Mouse (Mus musculus): ENCODE data around the gene Prmt3. TPM values are rescaled to one million over a fixed set of nuclear protein-coding genes. Genes with fewer than 3 reads are reported as not detected.

Prmt3 gene
- total and polyA plus RNA-seq, 2 experiments from 2014 or later, result 42.3 to 60.6 TPM

DNA sequence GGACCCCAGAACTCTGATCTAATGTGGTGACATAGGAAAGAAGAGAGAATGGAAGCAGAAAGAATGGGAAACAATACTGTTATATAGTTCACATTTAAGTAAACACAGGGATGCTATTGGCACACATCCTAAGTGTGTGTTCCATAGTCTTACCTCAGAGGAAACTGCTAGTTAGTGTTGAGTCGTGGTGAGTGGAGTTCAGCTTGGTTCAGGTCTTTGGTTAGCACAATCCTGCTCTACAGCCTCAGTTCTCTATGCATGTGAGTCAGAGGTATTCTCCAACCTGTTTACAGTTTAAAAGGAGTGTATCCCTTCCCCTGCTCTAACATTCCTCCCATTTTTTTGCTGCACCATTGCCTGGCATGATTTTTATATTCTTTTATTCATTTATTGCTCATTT lies 19.0 kb downstream of the Prmt3 start:
- Histone ChIP-seq H3K4me2 (ENCODE audit: low read depth) (no peak overlapping the region), H3K4me1 (ENCODE audit: insufficient read depth) (no peaks in the 10 kb centered on the region), H3K9me3 (ENCODE audit: low read length) (no peaks in the 10 kb centered on the region), H3K27ac (ENCODE audit: low read depth, low read length) (no peak overlapping the region), H3K36me3 (ENCODE audit: insufficient read depth) (peaks cover 45% of the 10 kb centered on the region), H3K27me3 (ENCODE audit: insufficient read depth, low read length) (no peaks in the 10 kb centered on the region), H3K9ac (no peak overlapping the region), H3K4me3 (ENCODE audit: low read depth, low read length) (no peak overlapping the region)
- DNase-seq (no peak), ATAC-seq (no peak)
- TF ChIP-seq CTCF (IDR thresholded peaks at IDR 0.05; ENCODE audit: low read depth), result no peak
- WGBS, result 75% methylated on average over 1 of the region's 1 CpGs

DNA sequence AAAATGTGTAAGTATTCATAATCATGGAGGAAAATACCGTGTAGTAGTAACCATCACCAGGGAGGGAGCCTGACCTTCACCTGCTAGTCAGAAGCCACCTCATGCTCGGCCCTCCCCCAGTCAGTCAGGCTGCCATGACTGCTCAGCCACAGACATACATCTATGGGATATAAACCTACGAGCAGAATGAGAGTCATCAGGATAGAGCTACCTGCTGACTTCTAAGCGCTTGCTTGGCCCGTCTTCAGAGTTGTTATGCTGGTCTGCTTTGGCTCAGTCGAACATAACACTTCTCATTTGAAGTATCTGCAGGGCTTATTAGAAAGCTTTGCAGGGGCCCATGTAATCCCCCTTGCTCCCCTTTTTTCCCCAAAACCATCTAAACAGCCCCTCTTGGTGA lies 25.4 kb downstream of the Prmt3 start:
- Histone ChIP-seq H3K4me3 (ENCODE audit: low read depth, low read length) (no peak overlapping the region), H3K27me3 (ENCODE audit: insufficient read depth, low read length) (no peaks in the 10 kb centered on the region), H3K36me3 (ENCODE audit: insufficient read depth) (peaks cover 35% of the 10 kb centered on the region; the same call in 1 of the 2 replicates), H3K9me3 (ENCODE audit: low read length) (no peaks in the 10 kb centered on the region), H3K27ac (ENCODE audit: low read depth, low read length) (no peak overlapping the region), H3K4me1 (ENCODE audit: insufficient read depth) (no peaks in the 10 kb centered on the region), H3K4me2 (ENCODE audit: low read depth) (no peak overlapping the region), H3K9ac (no peak overlapping the region)
- no peak for TF ChIP-seq CTCF (IDR thresholded peaks at IDR 0.05; ENCODE audit: low read depth)
- ATAC-seq (no peak), DNase-seq (no peak)
- WGBS, result 88% methylated on average over 6 of the region's 6 CpGs

DNA sequence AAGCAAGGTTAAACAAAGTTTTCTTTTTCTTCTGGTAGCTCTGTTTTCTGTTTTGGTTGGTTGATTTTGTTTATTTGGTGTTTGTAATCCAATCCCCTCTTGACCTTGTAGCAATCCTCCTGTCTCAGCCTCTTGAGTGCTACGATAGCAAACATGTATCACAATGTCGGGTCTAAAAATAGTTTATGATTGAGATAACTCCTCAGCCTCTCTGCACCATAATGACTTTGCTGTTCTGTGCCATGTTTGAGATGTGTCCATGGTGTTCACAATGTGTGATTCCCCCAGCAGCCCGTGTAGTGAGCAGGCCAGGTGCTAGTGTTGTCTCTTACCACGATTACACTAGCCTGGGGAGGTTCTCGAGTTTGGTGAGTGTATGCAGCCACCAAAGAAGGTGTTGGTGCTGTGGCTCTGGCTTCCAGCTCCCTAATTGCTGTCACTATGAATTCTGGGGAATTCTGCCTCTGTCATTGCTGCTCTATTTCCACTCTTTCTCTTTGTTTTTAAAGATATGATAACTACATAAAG lies 26.6 kb downstream of the Prmt3 start:
- DNase-seq (no peak), ATAC-seq (peak; percentile 62)
- H3K4me1 ChIP-seq (ENCODE audit: insufficient read depth), result no peaks in the 10 kb centered on the region
- H3K4me2 ChIP-seq (ENCODE audit: low read depth), result no peak overlapping the region
- no peak for TF ChIP-seq CTCF (IDR thresholded peaks at IDR 0.05; ENCODE audit: low read depth)
- H3K4me3 ChIP-seq (ENCODE audit: low read depth, low read length), result no peak overlapping the region
- peaks cover 36% of the 10 kb centered on the region; the same call in 1 of the 2 replicates for H3K36me3 ChIP-seq (ENCODE audit: insufficient read depth)
- H3K9ac ChIP-seq, result no peak overlapping the region
- 68% methylated on average over 5 of the region's 5 CpGs for WGBS
- peak overlapping the region; percentile 51; the same call in 1 of the 2 replicates for H3K27ac ChIP-seq (ENCODE audit: low read depth, low read length)
- no peaks in the 10 kb centered on the region for H3K9me3 ChIP-seq (ENCODE audit: low read length)
- H3K27me3 ChIP-seq (ENCODE audit: insufficient read depth, low read length), result no peaks in the 10 kb centered on the region

DNA sequence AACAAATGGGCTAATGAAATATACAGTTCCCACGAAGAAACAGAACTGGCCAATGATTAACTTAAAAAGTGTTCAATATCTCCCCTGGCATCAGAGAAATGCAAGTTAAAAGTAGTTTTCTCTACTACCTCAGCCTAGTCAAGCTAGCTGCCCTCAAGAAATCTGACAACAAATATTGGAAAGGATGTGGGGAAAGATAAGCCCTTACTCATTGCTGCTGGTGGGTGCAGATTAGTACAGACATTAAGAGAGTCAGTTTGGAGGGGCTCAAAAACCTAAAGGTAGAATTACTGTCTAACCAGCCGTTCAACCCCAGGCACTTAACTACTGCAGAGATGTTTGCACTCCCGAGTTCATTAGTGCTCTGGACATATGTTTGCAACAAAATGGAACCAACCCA lies 27.5 kb downstream of the Prmt3 start:
- Histone ChIP-seq H3K36me3 (ENCODE audit: insufficient read depth) (peaks cover 30% of the 10 kb centered on the region; the same call in 1 of the 2 replicates), H3K4me2 (ENCODE audit: low read depth) (no peak overlapping the region), H3K27me3 (ENCODE audit: insufficient read depth, low read length) (no peaks in the 10 kb centered on the region), H3K9ac (no peak overlapping the region), H3K9me3 (ENCODE audit: low read length) (no peaks in the 10 kb centered on the region), H3K27ac (ENCODE audit: low read depth, low read length) (no peak overlapping the region), H3K4me1 (ENCODE audit: insufficient read depth) (no peaks in the 10 kb centered on the region), H3K4me3 (ENCODE audit: low read depth, low read length) (no peak overlapping the region)
- no peak for ATAC-seq
- 70% methylated on average over 3 of the region's 3 CpGs for WGBS
- no peak for DNase-seq
- no peak for TF ChIP-seq CTCF (IDR thresholded peaks at IDR 0.05; ENCODE audit: low read depth)

DNA sequence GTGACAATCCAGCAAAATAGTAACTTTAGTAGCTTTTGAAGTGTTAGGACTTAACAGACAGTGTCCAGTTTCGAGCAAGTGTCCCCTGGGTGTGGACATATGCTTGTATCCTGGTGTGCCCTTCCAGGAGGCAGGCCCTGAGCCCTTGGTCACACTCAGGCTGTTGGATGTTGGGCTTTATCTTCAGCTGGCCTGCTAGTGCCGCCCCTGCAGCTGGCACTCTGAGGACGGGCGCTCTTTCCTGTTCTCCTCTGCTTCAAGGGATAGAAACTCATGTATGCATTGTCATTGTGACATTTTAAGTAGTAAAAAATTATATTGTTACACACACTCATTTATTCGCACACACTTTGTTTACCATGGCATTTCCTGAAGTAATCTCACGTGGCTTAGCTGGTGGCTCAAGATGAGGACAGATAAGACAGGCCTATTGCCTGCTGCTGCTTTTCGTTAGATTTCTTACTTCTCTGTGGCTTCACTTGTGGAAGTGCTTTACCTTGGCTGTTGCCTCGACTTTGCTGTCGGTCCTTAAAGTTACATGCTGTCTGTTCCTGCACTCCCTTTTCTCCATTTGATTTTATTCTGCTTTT lies 29.0 kb downstream of the Prmt3 start:
- H3K4me1 ChIP-seq (ENCODE audit: insufficient read depth), result no peaks in the 10 kb centered on the region
- no peak overlapping the region for H3K4me3 ChIP-seq (ENCODE audit: low read depth, low read length)
- no peaks in the 10 kb centered on the region for H3K9me3 ChIP-seq (ENCODE audit: low read length)
- no peak overlapping the region for H3K27ac ChIP-seq (ENCODE audit: low read depth, low read length)
- H3K9ac ChIP-seq, result no peak overlapping the region
- H3K27me3 ChIP-seq (ENCODE audit: insufficient read depth, low read length), result no peaks in the 10 kb centered on the region
- 89% methylated on average over 9 of the region's 9 CpGs for WGBS
- H3K36me3 ChIP-seq (ENCODE audit: insufficient read depth), result peaks cover 18% of the 10 kb centered on the region; the same call in 1 of the 2 replicates
- DNase-seq (no peak), ATAC-seq (no peak)
- no peak overlapping the region for H3K4me2 ChIP-seq (ENCODE audit: low read depth)
- no peak for TF ChIP-seq CTCF (IDR thresholded peaks at IDR 0.05; ENCODE audit: low read depth)

DNA sequence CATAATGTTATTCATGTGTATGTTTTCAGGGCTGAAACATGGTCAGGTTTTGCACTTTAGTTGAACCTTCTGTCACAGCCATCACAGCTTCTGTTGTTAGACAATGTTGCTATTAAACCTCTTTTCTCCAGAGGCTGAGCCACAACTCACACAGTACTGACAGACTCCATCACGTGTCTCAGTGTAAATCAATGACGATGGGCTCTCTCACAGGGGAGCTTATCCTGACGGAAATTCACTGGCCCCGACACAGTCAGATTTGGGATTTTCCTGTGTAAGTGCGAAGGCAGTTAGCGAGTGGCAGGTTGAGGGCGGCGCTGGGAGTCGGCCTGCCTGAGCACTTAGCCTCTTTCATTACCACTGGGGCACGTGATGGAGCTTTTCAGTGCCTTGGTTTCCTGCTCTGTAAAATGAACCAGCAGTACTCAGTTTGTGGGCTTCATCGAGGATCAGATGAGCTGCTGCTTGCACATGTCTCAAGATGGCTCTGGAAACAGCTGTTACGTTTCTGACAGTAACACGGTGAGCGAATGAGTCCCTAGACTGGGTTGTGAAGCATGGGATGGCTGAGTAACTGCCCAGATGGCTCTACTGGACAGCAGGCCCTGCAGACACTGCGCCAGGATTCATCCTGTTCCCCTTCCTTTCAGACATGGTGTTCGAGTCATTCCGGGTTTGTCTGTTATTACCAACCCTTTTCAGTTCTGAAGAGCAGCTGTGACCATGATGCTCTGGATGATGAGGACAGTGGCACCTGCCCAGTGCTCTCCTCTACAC lies 29.9 kb downstream of the Prmt3 start:
- H3K27me3 ChIP-seq (ENCODE audit: insufficient read depth, low read length), result no peaks in the 10 kb centered on the region
- DNase-seq (no peak), ATAC-seq (no peak)
- 86% methylated on average over 17 of the region's 17 CpGs for WGBS
- no peak overlapping the region for H3K4me2 ChIP-seq (ENCODE audit: low read depth)
- no peak overlapping the region for H3K4me3 ChIP-seq (ENCODE audit: low read depth, low read length)
- H3K9ac ChIP-seq, result no peak overlapping the region
- no peak overlapping the region for H3K27ac ChIP-seq (ENCODE audit: low read depth, low read length)
- no peak for TF ChIP-seq CTCF (IDR thresholded peaks at IDR 0.05; ENCODE audit: low read depth)
- no peaks in the 10 kb centered on the region for H3K9me3 ChIP-seq (ENCODE audit: low read length)
- H3K36me3 ChIP-seq (ENCODE audit: insufficient read depth), result peaks cover 18% of the 10 kb centered on the region; the same call in 1 of the 2 replicates
- H3K4me1 ChIP-seq (ENCODE audit: insufficient read depth), result no peaks in the 10 kb centered on the region

DNA sequence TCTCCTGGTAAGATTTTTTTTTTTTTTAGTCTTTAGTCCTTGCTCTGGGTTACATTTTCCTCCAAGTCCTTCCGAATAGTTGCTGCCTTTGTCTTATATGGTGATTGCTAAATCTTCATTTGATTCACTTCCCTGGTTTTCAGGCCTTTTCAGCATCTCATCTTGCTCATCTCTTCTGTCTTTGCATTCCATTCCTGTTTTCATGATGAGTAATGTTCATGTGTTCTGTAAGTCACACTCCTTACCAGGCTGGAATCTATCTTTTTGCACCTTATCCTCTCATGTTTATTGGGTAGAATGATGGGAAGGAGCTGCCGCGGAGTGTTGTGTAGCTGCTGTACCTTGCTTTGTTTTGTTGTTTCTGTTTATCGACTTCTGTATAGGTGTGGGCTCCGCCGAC lies 31.0 kb downstream of the Prmt3 start:
- peaks cover 18% of the 10 kb centered on the region; the same call in 1 of the 2 replicates for H3K36me3 ChIP-seq (ENCODE audit: insufficient read depth)
- no peak overlapping the region for H3K9ac ChIP-seq
- TF ChIP-seq CTCF (IDR thresholded peaks at IDR 0.05; ENCODE audit: low read depth), result no peak
- 90% methylated on average over 6 of the region's 6 CpGs for WGBS
- no peak overlapping the region for H3K27ac ChIP-seq (ENCODE audit: low read depth, low read length)
- no peak for ATAC-seq
- H3K4me3 ChIP-seq (ENCODE audit: low read depth, low read length), result no peak overlapping the region
- no peaks in the 10 kb centered on the region for H3K27me3 ChIP-seq (ENCODE audit: insufficient read depth, low read length)
- no peak for DNase-seq
- H3K9me3 ChIP-seq (ENCODE audit: low read length), result no peaks in the 10 kb centered on the region
- no peak overlapping the region for H3K4me2 ChIP-seq (ENCODE audit: low read depth)
- H3K4me1 ChIP-seq (ENCODE audit: insufficient read depth), result no peaks in the 10 kb centered on the region

Data from forebrain, postnatal 0 days (tissue).